Mouse (Mus musculus) erythroblast, embryonic 14.5 days (primary cell): Measurements from ENCODE around the gene Anxa4. TPM values are rescaled to one million over a fixed set of nuclear protein-coding genes. Genes with fewer than 3 reads are reported as not detected.

Experiments
- H3K27me3 ChIP-seq: 2 replicates; pipeline ENCODE4 v1.6.1; 2012; ENCODE audit warnings: inconsistent platforms; ENCODE audit not compliant: control insufficient read depth
- H3K36me3 ChIP-seq: 2 replicates; pipeline ENCODE4 v1.6.1; 2012; ENCODE audit warnings: mild to moderate bottlenecking, inconsistent platforms; ENCODE audit not compliant: control insufficient read depth
- H3K4me1 ChIP-seq: 2 replicates; pipeline ENCODE4 v1.6.1; 2012; ENCODE audit warnings: inconsistent platforms; ENCODE audit not compliant: control insufficient read depth
- H3K4me3 ChIP-seq: replicated peaks from 2 replicates; pipeline ENCODE3; 2012; ENCODE audit warnings: moderate library complexity, mild to moderate bottlenecking, inconsistent platforms
- H3K9me3 ChIP-seq: 2 replicates; pipeline ENCODE4 v1.6.1; 2012; ENCODE audit warnings: low read length, inconsistent platforms, mixed read lengths; ENCODE audit not compliant: control insufficient read depth
- GATA1 ChIP-seq: IDR thresholded peaks from 2 replicates; pipeline ENCODE4 v1.6.1; 2012; ENCODE audit warnings: low read length, inconsistent platforms, mixed read lengths
- TAL1 ChIP-seq: IDR thresholded peaks from 3 replicates; pipeline ENCODE4 v1.6.1; 2012; ENCODE audit warnings: low read length, inconsistent platforms, mixed read lengths
- polyA plus RNA-seq: library from polyadenylated mRNA; stranded (reverse); fragments of >175 nt; gene quantifications from 2 replicates; pipeline ENCODE4 v1.2.3, GENCODE M21; 2012

Anxa4 gene
- polyA plus RNA-seq, 1 experiment = not detected

DNA sequence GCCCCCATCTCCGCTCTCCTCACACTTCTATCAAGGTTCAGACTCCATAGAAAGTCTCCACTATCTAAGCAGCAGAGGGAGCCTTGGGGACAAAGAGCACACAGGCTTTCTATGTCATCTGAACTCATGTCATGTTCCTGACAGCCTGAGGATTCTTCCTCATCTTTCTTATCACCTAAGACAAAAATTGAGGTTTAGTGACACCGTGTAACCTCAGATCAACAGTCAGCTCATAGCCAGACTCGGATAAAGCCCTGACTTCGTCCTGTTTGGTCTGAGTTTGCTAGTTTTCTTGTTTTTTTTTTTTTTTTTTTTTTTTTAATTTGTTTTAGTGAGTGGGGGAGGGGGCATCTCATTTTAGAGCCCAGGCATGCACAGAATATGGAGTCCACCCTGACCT lies 19.6 kb downstream of the Anxa4 start:
- no peaks in the 10 kb centered on the region for H3K36me3 ChIP-seq
- no peaks in the 10 kb centered on the region for H3K4me1 ChIP-seq
- H3K27me3 ChIP-seq = no peaks in the 10 kb centered on the region
- H3K9me3 ChIP-seq = no peaks in the 10 kb centered on the region
- H3K4me3 ChIP-seq = no peak overlapping the region
- TF ChIP-seq TAL1 (no peak), GATA1 (no peak)

DNA sequence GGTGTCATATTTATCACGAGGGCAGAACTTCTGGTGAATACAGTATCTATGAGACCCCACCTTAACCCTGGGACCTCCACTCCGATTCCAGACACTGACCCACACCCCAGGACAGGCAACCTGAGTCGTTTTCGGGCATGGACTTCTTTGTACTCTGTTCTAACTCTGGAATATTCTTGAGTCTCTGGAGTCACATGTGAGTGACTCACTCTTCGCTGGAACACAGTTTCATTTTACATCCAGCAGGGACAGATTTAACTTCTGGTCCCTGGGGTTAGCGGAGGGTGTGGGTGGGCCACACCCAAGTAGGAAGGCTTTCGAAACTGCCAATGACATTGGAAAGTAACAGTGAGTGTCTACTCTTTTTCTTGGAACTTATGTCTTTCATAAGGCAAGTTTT lies 20.8 kb downstream of the Anxa4 start:
- no peak overlapping the region for H3K4me3 ChIP-seq

DNA sequence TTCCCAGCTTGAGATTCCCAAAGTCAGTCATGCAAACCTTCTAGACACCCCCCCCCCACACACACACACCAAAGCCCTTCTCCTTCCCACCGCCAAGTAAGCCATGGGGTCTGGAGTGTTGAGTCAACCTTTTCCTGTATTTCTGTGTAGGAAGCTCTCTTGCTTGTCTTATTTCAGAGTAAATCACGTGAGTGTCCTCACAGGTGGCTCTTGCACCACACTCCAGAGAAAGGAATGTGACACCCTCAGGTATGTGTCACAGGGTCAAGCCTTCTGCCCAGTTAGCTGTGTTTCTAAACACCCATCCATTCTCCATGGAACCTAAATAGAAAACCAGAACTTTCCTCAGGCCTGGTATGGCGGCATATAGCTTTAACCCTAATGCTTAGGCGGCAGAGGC lies 24.4 kb downstream of the Anxa4 start:
- Histone ChIP-seq H3K27me3 (no peaks in the 10 kb centered on the region), H3K4me3 (no peak overlapping the region), H3K9me3 (no peaks in the 10 kb centered on the region), H3K4me1 (no peaks in the 10 kb centered on the region), H3K36me3 (no peaks in the 10 kb centered on the region)
- TF ChIP-seq TAL1 (no peak), GATA1 (no peak)

More for the DNA sequence above, 20.8 kb downstream of the Anxa4 start:
- H3K4me1 ChIP-seq = no peaks in the 10 kb centered on the region
- TF ChIP-seq GATA1 = no peak
- TF ChIP-seq TAL1 = no peak
- no peaks in the 10 kb centered on the region for H3K27me3 ChIP-seq
- H3K36me3 ChIP-seq = no peaks in the 10 kb centered on the region
- H3K9me3 ChIP-seq = no peaks in the 10 kb centered on the region

DNA sequence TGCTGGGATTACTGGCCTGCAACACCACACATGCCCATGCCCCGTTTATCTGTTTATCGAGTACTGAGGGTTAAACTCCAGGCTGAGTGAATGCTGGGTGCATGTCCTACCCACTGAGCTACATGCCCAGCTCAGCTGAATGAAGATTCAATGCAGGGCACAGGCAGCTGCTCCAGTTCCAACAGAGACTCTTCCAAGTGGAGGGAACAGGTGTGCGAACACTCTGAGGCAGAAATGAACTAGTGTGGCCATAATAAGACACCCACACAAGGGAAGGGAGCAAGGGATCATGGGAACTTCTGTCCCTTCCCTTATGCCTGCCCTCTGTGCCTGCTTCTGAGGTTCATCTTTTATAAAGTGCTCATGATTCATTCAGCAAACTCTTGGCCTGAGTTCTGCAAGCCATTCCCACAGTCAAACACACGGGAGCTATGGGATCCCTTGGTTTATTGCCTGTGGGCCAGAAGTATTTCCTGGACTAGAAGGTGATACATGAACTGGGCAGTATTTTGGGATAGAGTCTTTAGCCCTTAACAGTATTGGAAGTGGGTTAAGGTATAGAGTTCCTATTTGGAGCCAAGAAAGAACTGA lies 25.1 kb downstream of the Anxa4 start:
- Histone ChIP-seq H3K36me3 (no peaks in the 10 kb centered on the region), H3K4me3 (no peak overlapping the region), H3K27me3 (no peaks in the 10 kb centered on the region), H3K9me3 (no peaks in the 10 kb centered on the region), H3K4me1 (no peaks in the 10 kb centered on the region)
- no peak for TF ChIP-seq GATA1
- no peak for TF ChIP-seq TAL1

DNA sequence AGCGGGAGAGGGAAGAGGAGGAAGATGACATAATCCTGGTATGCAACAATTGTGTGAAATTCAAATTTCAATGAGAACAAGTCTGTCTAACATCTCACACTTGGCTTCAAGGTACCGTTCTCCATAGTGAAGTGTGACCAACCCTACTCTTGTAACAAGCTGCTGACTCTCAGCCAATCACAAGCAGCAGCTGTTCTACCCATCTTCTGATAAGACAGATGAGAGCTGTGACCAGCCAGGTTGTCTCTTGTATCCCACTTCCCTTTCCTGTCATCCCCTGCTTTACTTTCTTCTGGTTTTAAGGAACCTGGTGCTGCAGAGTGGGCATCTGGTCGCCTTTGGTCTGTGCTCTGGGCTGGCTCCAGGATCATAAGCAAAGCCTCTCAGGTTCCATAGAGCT lies 25.9 kb downstream of the Anxa4 start:
- no peak for TF ChIP-seq TAL1
- no peak for TF ChIP-seq GATA1
- H3K4me1 ChIP-seq = no peaks in the 10 kb centered on the region
- no peaks in the 10 kb centered on the region for H3K27me3 ChIP-seq

DNA sequence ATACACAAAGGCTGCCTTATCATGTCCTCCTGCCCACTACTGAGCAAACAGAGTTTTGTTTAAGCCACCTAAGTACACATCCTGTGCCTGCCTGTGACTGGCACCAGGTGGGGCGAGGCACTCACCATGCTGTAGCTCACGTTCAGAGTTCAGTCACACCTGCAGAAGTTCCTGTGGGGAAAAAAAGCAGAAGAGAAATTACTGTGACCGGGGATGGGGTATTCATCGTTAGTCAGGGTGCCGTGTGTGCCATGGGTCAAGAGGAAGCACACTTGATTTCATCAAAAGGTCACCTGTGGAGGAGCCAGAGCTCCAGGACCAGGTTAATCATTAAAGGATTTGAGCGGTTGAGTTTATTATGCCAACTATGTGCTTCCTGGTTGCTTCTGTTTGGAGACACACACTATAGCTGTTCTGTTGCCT lies 27.7 kb downstream of the Anxa4 start:
- H3K4me1 ChIP-seq = no peaks in the 10 kb centered on the region
- no peak for TF ChIP-seq GATA1
- no peak for TF ChIP-seq TAL1
- no peaks in the 10 kb centered on the region for H3K9me3 ChIP-seq
- no peak overlapping the region for H3K4me3 ChIP-seq
- H3K27me3 ChIP-seq = no peaks in the 10 kb centered on the region
- no peaks in the 10 kb centered on the region; the same call in 1 of the 2 replicates for H3K36me3 ChIP-seq

More for the DNA sequence above, 25.9 kb downstream of the Anxa4 start:
- Histone ChIP-seq H3K4me3 (no peak overlapping the region), H3K9me3 (no peaks in the 10 kb centered on the region), H3K36me3 (no peaks in the 10 kb centered on the region)

DNA sequence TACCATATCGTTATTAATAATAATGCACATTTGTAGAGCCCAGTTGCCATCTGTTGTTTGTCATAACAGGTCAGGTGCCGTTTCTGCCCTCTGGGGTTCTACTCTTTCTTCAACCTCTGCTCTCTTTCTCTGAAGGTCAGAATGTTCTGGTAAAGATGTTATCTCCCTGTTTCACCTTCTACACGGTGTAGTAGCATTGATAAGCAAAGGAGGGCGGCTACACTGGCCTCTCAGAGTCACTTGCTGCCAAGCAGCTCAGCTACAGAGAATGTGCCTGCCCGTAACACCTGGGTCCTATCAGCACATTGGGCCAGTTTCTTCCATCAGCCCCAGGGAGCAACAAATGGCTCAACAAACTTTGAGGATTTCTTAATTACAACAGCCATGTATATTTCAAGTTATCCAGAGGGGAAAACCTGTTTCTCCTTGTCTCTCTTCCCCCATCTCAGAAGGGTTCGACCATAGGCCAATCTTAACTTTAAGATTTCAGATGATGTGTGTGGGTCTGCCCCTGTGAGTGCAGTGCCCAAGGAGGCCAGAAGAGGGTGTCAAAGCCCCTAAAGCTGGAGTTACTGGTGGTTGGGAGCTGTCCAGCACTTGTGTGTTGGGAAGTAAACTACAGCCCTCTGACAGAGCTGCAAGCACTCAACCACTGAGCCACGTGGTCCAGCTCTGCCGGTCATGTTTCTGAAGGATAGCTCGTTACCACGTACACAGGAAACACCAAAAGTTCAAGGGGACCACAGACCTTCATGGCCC lies 39.1 kb downstream of the Anxa4 start:
- Histone ChIP-seq H3K9me3 (peaks cover 7% of the 10 kb centered on the region), H3K4me1 (peaks cover 11% of the 10 kb centered on the region)

DNA sequence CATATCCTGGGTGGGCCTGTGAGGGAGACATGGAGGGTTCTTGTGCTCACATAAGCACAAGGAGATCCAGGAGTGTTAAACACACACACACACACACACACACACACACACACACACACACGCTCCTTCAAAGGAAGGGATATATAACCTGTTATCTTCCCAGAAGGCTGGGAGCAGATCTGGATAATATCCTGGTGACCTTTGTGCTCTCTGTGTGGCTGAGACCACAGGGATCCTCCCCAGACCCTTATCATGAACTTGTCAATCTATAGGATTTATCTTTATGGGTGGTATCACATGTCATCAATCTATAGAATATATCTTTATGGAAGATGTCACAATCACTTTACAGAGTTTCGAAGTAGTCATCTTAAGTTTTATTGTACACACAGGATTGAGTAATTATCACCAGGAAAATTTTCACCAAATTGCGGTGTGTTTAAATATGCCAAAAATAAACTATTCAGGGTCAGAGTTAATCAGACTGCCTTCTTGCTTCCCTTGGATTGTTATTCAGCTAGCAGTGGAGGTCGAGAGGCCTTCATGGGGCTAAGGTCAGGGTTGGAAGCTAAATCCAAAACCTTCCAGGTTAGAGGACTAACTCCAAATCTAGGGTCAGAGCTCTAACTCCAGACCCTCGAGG lies 40.4 kb downstream of the Anxa4 start:
- peaks cover 7% of the 10 kb centered on the region for H3K9me3 ChIP-seq
- TF ChIP-seq GATA1 = no peak
- no peak for TF ChIP-seq TAL1
- peaks cover 11% of the 10 kb centered on the region for H3K4me1 ChIP-seq
- H3K27me3 ChIP-seq = no peaks in the 10 kb centered on the region
- H3K4me3 ChIP-seq = no peak overlapping the region
- peaks cover 8% of the 10 kb centered on the region; the same call in 1 of the 2 replicates for H3K36me3 ChIP-seq

More for the DNA sequence above, 39.1 kb downstream of the Anxa4 start:
- TF ChIP-seq TAL1 (no peak), GATA1 (no peak)
- no peaks in the 10 kb centered on the region for H3K27me3 ChIP-seq
- H3K36me3 ChIP-seq = peaks cover 8% of the 10 kb centered on the region; the same call in 1 of the 2 replicates
- H3K4me3 ChIP-seq = no peak overlapping the region

DNA sequence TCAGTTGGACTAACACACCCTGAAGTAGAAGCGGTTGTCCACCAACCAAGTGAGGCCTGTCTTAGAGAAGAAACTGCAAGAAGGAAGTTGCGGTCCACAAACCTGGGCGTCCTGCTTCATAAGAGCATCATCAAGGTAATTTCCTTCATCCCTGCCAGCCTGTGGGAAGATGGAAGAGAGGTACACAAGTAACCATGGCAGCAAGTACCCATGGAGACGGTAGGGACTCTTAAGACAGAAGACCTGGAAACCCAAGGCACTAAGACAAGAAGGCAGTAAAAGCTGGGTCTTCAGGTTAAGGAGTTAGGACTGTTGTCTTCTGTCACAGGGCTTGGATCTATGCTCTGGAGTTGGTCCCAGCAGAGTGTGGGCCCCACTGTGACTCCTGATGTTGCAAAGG lies 42.4 kb downstream of the Anxa4 start:
- Histone ChIP-seq H3K9me3 (peaks cover 7% of the 10 kb centered on the region), H3K4me3 (no peak overlapping the region), H3K27me3 (no peaks in the 10 kb centered on the region), H3K36me3 (peaks cover 8% of the 10 kb centered on the region; the same call in 1 of the 2 replicates), H3K4me1 (peaks cover 7% of the 10 kb centered on the region)
- no peak for TF ChIP-seq GATA1
- TF ChIP-seq TAL1 = no peak
